ENCODE assay signal across 11 mouse cellular contexts in the genomic region with DNA sequence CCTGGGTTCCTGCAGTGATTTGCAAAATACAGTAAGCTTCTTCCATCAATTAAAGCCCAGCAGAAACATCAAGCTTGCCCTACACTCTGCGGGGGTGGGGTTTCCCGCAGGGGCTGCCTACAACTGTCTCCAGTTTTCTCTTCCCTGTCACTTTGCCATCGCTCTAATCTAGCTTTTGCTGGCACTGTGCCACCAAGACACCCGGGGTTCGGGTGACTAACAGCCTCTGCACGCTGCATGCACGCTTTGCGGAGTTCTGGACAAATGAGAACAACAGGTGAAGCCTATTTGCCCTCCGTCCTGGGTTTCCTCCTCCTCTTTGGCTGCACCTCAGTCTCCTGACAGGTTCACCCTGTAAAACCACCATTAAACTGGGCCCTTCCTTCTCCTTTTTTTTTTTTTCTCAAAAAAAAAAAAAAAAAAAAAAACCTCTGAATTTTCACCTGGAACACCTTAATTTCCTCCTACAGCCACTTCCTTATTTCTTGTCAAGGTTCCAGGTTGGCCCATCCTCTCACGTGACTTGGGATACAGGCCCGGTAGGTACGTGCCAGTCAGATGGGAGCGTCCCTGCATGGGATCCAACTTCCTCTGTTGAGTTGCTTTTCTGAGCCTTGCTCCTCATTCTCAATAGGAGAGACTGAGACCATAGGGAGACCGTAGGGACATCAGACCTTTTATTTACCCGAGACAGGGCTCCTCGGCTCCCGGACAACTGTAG.
DNase-seq lines count a peak whose midpoint lies in the region; ATAC-seq and TF ChIP-seq lines count a peak whose summit lies in the region.
"Had no signal": no experiment of that assay in that cellular context is flagged by ENCODE, and none has a peak within 500 bp of the region (broad histone marks: within the 10 kb centered on the region; RNA-seq: fewer than 3 reads in every experiment).

No protein-coding gene starts in this region.

- H3K36me3 ChIP-seq in neural tube, embryonic 11.5 days (ENCODE audit: control insufficient read depth, insufficient read depth, low read length): no peaks in the 10 kb centered on the region
- H3K36me3 ChIP-seq in neural tube, embryonic 15.5 days: no peaks in the 10 kb centered on the region
- no peaks in the 10 kb centered on the region for H3K36me3 ChIP-seq in forebrain, embryonic 11.5 days (ENCODE audit: control insufficient read depth, insufficient read depth, low read length)
- H3K36me3 ChIP-seq in hindbrain, embryonic 11.5 days (ENCODE audit: control insufficient read depth, insufficient read depth, low read length): no peaks in the 10 kb centered on the region
- no peaks in the 10 kb centered on the region for H3K36me3 ChIP-seq in midbrain, embryonic 15.5 days (replicated peaks)
- H3K36me3 ChIP-seq in thymus, adult 2 months (ENCODE audit: control insufficient read depth, insufficient read depth, low read length): no peaks in the 10 kb centered on the region
- H3K36me3 ChIP-seq: limb, embryonic 12.5 days had no signal

- peak; percentile 54 for DNase-seq in neural tube, embryonic 11.5 days (ENCODE audit: low spot score)
- DNase-seq in forebrain, embryonic 11.5 days (ENCODE audit: low spot score): peak; percentile 64
- peak; percentile 46 for DNase-seq in hindbrain, embryonic 11.5 days (ENCODE audit: low spot score)
- DNase-seq in thymus, adult 2 months: no peak
- DNase-seq in frontal cortex, postnatal 14 days (ENCODE audit: low spot score in 2 of 2): no peak
- DNase-seq: gastrocnemius, postnatal 25 days; kidney, adult 11 months had no signal

- H3K4me1 ChIP-seq in neural tube, embryonic 11.5 days (ENCODE audit: control insufficient read depth, insufficient read depth, low read length): peaks cover 18% of the 10 kb centered on the region
- peaks cover 34% of the 10 kb centered on the region for H3K4me1 ChIP-seq in neural tube, embryonic 15.5 days
- peaks cover 7% of the 10 kb centered on the region for H3K4me1 ChIP-seq in forebrain, embryonic 11.5 days (replicated peaks; ENCODE audit: control insufficient read depth, insufficient read depth, low read length)
- peaks cover 8% of the 10 kb centered on the region for H3K4me1 ChIP-seq in hindbrain, embryonic 11.5 days (replicated peaks; ENCODE audit: control insufficient read depth, insufficient read depth, low read length)
- H3K4me1 ChIP-seq in midbrain, embryonic 15.5 days: peaks cover 17% of the 10 kb centered on the region
- H3K4me1 ChIP-seq in thymus, adult 2 months (replicated peaks; ENCODE audit: control insufficient read depth, insufficient read depth, low read length): 0 out of 2 replicates have a peak, but pooled peaks cover 2% of the 10 kb centered on the region

- 0 out of 2 replicates have a peak, but pooled peaks have one; percentile 39 for ATAC-seq in neural tube, embryonic 11.5 days (ENCODE audit: insufficient read depth, low FRiP score, low TSS enrichment)
- ATAC-seq in neural tube, embryonic 15.5 days (ENCODE audit: low FRiP score): no peak
- 0 out of 2 replicates have a peak, but pooled peaks have one; percentile 36 for ATAC-seq in forebrain, embryonic 11.5 days (replicated peaks; ENCODE audit: low FRiP score)
- ATAC-seq in hindbrain, embryonic 11.5 days (ENCODE audit: low FRiP score): peak; percentile 60; the same call in 1 of the 2 replicates
- peak; percentile 69 for ATAC-seq in midbrain, embryonic 15.5 days (replicated peaks)
- ATAC-seq in erythroblast, adult 5-6 weeks (replicated peaks; ENCODE audit: low FRiP score, poor library complexity, severe bottlenecking): no peak

- peak overlapping the region; percentile 44; the same call in 1 of the 2 replicates for H3K27ac ChIP-seq in neural tube, embryonic 11.5 days (ENCODE audit: low read depth, low read length)
- H3K27ac ChIP-seq in neural tube, embryonic 15.5 days (replicated peaks): no peak overlapping the region
- H3K27ac ChIP-seq in forebrain, embryonic 11.5 days (ENCODE audit: low read depth, low read length): peak overlapping the region; percentile 51; the same call in 1 of the 2 replicates
- H3K27ac ChIP-seq in hindbrain, embryonic 11.5 days (ENCODE audit: low read depth, low read length): peak overlapping the region; percentile 68
- H3K27ac ChIP-seq in midbrain, embryonic 15.5 days: peak overlapping the region; percentile 59
- H3K27ac ChIP-seq in thymus, adult 2 months (ENCODE audit: control insufficient read depth, insufficient read depth, low read length): no peak overlapping the region
- H3K27ac ChIP-seq: limb, embryonic 12.5 days had no signal

- no peak overlapping the region for H3K4me2 ChIP-seq in neural tube, embryonic 11.5 days (ENCODE audit: low read depth)
- no peak overlapping the region for H3K4me2 ChIP-seq in neural tube, embryonic 15.5 days
- H3K4me2 ChIP-seq in forebrain, embryonic 11.5 days (ENCODE audit: low read depth, low read length, severe bottlenecking): no peak overlapping the region
- H3K4me2 ChIP-seq in hindbrain, embryonic 11.5 days (replicated peaks; ENCODE audit: low read depth, low read length): 0 out of 2 replicates have a peak overlapping the region, but pooled peaks have one; percentile 11
- H3K4me2 ChIP-seq in midbrain, embryonic 15.5 days: no peak overlapping the region
- H3K4me2 ChIP-seq: limb, embryonic 12.5 days had no signal

- no peaks in the 10 kb centered on the region for H3K9me3 ChIP-seq in neural tube, embryonic 11.5 days (ENCODE audit: control insufficient read depth, low read length)
- H3K9me3 ChIP-seq in neural tube, embryonic 15.5 days (replicated peaks): no peaks in the 10 kb centered on the region
- H3K9me3 ChIP-seq in forebrain, embryonic 11.5 days (ENCODE audit: control insufficient read depth, low read length): no peaks in the 10 kb centered on the region
- H3K9me3 ChIP-seq in hindbrain, embryonic 11.5 days (ENCODE audit: control insufficient read depth, low read length): no peaks in the 10 kb centered on the region
- no peaks in the 10 kb centered on the region for H3K9me3 ChIP-seq in midbrain, embryonic 15.5 days
- H3K9me3 ChIP-seq: limb, embryonic 12.5 days had no signal

- no peak for TF ChIP-seq CTCF in thymus, adult 2 months (IDR thresholded peaks at IDR 0.05; ENCODE audit: borderline replicate concordance, control insufficient read depth, extremely low read depth, insufficient read depth, low read length, poor library complexity)

- no peak overlapping the region for H3K4me3 ChIP-seq in neural tube, embryonic 11.5 days (ENCODE audit: low read depth, low read length)
- no peak overlapping the region for H3K4me3 ChIP-seq in neural tube, embryonic 15.5 days (replicated peaks)
- H3K4me3 ChIP-seq in forebrain, embryonic 11.5 days (ENCODE audit: low read depth, low read length): no peak overlapping the region
- H3K4me3 ChIP-seq in hindbrain, embryonic 11.5 days (ENCODE audit: low read depth, low read length): no peak overlapping the region
- H3K4me3 ChIP-seq in midbrain, embryonic 15.5 days: no peak overlapping the region
- H3K4me3 ChIP-seq in thymus, adult 2 months (ENCODE audit: control insufficient read depth, insufficient read depth, low read length): no peak overlapping the region
- H3K4me3 ChIP-seq: limb, embryonic 12.5 days had no signal

- H3K27me3 ChIP-seq in neural tube, embryonic 11.5 days (ENCODE audit: control insufficient read depth, insufficient read depth, low read length): no peaks in the 10 kb centered on the region
- H3K27me3 ChIP-seq in neural tube, embryonic 15.5 days (replicated peaks): no peaks in the 10 kb centered on the region; the same call in 1 of the 2 replicates
- no peaks in the 10 kb centered on the region for H3K27me3 ChIP-seq in forebrain, embryonic 11.5 days (ENCODE audit: control insufficient read depth, insufficient read depth, low read length)
- no peaks in the 10 kb centered on the region for H3K27me3 ChIP-seq in hindbrain, embryonic 11.5 days (ENCODE audit: control insufficient read depth, insufficient read depth, low read length)
- H3K27me3 ChIP-seq in midbrain, embryonic 15.5 days (replicated peaks): no peaks in the 10 kb centered on the region
- no peaks in the 10 kb centered on the region for H3K27me3 ChIP-seq in thymus, adult 2 months (ENCODE audit: control insufficient read depth, insufficient read depth, low read length)

- TF ChIP-seq POLR2A in thymus, adult 2 months (IDR thresholded peaks at IDR 0.05; ENCODE audit: control insufficient read depth, extremely low read depth, insufficient read depth, low read length, poor library complexity): no peak

- WGBS in neural tube, embryonic 11.5 days: 65% methylated on average over 17 of the region's 17 CpGs
- 50% methylated on average over 17 of the region's 17 CpGs for WGBS in neural tube, embryonic 15.5 days
- 73% methylated on average over 17 of the region's 17 CpGs for WGBS in forebrain, embryonic 11.5 days
- 67% methylated on average over 17 of the region's 17 CpGs for WGBS in hindbrain, embryonic 11.5 days
- 53% methylated on average over 17 of the region's 17 CpGs for WGBS in midbrain, embryonic 15.5 days
- WGBS in thymus, adult 2 months: 77% methylated on average over 17 of the region's 17 CpGs

- H3K9ac ChIP-seq in neural tube, embryonic 11.5 days (ENCODE audit: low read length): no peak overlapping the region
- no peak overlapping the region for H3K9ac ChIP-seq in neural tube, embryonic 15.5 days (replicated peaks)
- H3K9ac ChIP-seq in forebrain, embryonic 11.5 days (ENCODE audit: low read length): no peak overlapping the region
- no peak overlapping the region for H3K9ac ChIP-seq in hindbrain, embryonic 11.5 days (ENCODE audit: low read depth, low read length)
- no peak overlapping the region for H3K9ac ChIP-seq in midbrain, embryonic 15.5 days
- H3K9ac ChIP-seq: limb, embryonic 12.5 days had no signal

Comparison
In these comparisons a context has a peak if more than half of its experiments do, and no peak if none do; other contexts are left out.
1. ATAC-seq: peak in neural tube, embryonic 11.5 days (single experiment), forebrain, embryonic 11.5 days (single experiment), hindbrain, embryonic 11.5 days (single experiment) and midbrain, embryonic 15.5 days (single experiment); none in neural tube, embryonic 15.5 days (single experiment) and erythroblast, adult 5-6 weeks (single experiment).
2. H3K27ac ChIP-seq: peak in neural tube, embryonic 11.5 days (single experiment), forebrain, embryonic 11.5 days (single experiment), hindbrain, embryonic 11.5 days (single experiment) and midbrain, embryonic 15.5 days (single experiment); none in neural tube, embryonic 15.5 days (single experiment) and thymus, adult 2 months (single experiment).
3. DNase-seq: peak in neural tube, embryonic 11.5 days (single experiment), forebrain, embryonic 11.5 days (single experiment) and hindbrain, embryonic 11.5 days (single experiment); none in thymus, adult 2 months (single experiment) and frontal cortex, postnatal 14 days (0 of 2).